Mouse (Mus musculus) erythroblast, embryonic 14.5 days (primary cell): ENCODE data around the gene Usp40. TPM values are rescaled to one million over a fixed set of nuclear protein-coding genes. Genes with fewer than 3 reads are reported as not detected.
"Not testable (repeated sequence)": the region's sequence is repeated elsewhere in the genome, so short reads cannot be mapped to it uniquely, and the experiment has no call there.

ENCODE experiments used
- H3K27me3 ChIP-seq: 2 replicates; pipeline ENCODE4 v1.6.1; 2012; ENCODE audit warnings: inconsistent platforms; ENCODE audit not compliant: control insufficient read depth
- H3K36me3 ChIP-seq: 2 replicates; pipeline ENCODE4 v1.6.1; 2012; ENCODE audit warnings: mild to moderate bottlenecking, inconsistent platforms; ENCODE audit not compliant: control insufficient read depth
- H3K4me1 ChIP-seq: 2 replicates; pipeline ENCODE4 v1.6.1; 2012; ENCODE audit warnings: inconsistent platforms; ENCODE audit not compliant: control insufficient read depth
- H3K4me3 ChIP-seq: replicated peaks from 2 replicates; pipeline ENCODE3; 2012; ENCODE audit warnings: moderate library complexity, mild to moderate bottlenecking, inconsistent platforms
- H3K9me3 ChIP-seq: 2 replicates; pipeline ENCODE4 v1.6.1; 2012; ENCODE audit warnings: low read length, inconsistent platforms, mixed read lengths; ENCODE audit not compliant: control insufficient read depth
- GATA1 ChIP-seq: IDR thresholded peaks from 2 replicates; pipeline ENCODE4 v1.6.1; 2012; ENCODE audit warnings: low read length, inconsistent platforms, mixed read lengths
- TAL1 ChIP-seq: IDR thresholded peaks from 3 replicates; pipeline ENCODE4 v1.6.1; 2012; ENCODE audit warnings: low read length, inconsistent platforms, mixed read lengths
- polyA plus RNA-seq: library from polyadenylated mRNA; stranded (reverse); fragments of >175 nt; gene quantifications from 2 replicates; pipeline ENCODE4 v1.2.3, GENCODE M21; 2012

Gene Usp40
- 0.02 and 0.03 TPM in 2 replicates for polyA plus RNA-seq

DNA sequence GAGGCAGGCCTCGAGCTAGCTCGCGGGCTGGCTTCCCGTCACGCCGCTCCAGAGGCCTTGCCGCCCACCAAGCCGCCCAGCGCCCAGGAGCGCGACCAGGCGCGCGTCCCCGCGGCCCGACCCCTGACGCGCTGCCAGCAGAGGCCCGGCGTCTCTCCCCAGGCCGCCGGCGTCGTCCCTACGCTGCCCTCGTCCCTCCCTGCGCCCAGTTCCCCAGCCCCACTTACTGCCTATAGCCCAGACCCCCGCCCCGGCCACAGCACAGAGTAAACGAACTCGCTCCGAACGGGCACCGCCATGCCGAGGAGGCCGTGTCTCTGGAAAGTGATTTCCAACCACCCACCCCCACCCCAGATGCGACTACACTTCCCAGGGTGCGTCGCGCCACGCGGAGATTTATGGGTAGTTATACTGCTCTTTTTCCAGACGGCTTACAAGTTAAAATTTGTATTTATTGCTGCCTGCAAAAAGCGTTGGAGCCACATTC lies at the start of gene Usp40:
TSS of gene Usp40 (minus strand) at position 341 of the 487 bp plus-strand sequence.
- H3K27me3 ChIP-seq: peaks cover 2% of the 10 kb centered on the region; the same call in 1 of the 2 replicates
- H3K4me1 ChIP-seq: peaks cover 15% of the 10 kb centered on the region
- H3K4me3 ChIP-seq: peak within 1 kb of the TSS; percentile 83
- H3K9me3 ChIP-seq: no peaks in the 10 kb centered on the region
- no peak for TF ChIP-seq TAL1
- TF ChIP-seq GATA1: no peak
- H3K36me3 ChIP-seq: peaks cover 2% of the 10 kb centered on the region

- TF ChIP-seq TAL1 (no peak), GATA1 (no peak)
- no peaks in the 10 kb centered on the region for H3K36me3 ChIP-seq
- H3K27me3 ChIP-seq: no peaks in the 10 kb centered on the region
- H3K4me1 ChIP-seq: no peaks in the 10 kb centered on the region
- no peak within 1 kb of the TSS for H3K4me3 ChIP-seq
- no peaks in the 10 kb centered on the region for H3K9me3 ChIP-seq
Observed at GRCm38 (mm10) chr1:88055088-88055487, 46.7 kb upstream of the Usp40 start, which contains the start of gene Ugt1a10. Ugt1a10 (plus strand) TSS chr1:88055388.

GRCm38 (mm10) chr1:88047408-88047807 lies 39.1 kb upstream of the Usp40 start:
- H3K9me3 ChIP-seq, H3K4me1 ChIP-seq, H3K4me3 ChIP-seq, H3K36me3 ChIP-seq, H3K27me3 ChIP-seq: not testable (repeated sequence)

GRCm38 (mm10) chr1:88044832-88045437 lies 36.6 kb upstream of the Usp40 start:
- not testable (repeated sequence) for H3K36me3 ChIP-seq, H3K9me3 ChIP-seq, H3K27me3 ChIP-seq, H3K4me3 ChIP-seq, H3K4me1 ChIP-seq

DNA sequence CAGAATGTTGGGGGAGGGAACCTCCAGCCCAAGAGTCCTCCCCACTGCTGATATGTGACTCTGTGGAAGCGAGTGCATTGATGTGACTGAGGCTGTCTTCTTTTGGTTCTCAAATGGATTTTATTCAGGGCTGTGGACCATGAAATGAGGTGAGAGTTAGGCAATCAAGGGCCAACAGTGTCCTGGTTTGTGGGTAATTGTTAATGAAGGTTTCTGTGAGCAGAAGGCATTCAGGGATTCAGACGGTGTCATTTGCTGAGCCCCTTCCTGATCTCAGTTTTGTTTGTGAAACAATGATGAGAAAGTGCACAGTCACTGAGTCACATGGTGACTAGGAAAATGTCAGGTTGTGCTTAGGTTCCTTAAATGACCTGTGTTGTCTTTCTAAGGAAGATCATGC lies 34.7 kb upstream of the Usp40 start:
- not testable (repeated sequence) for H3K27me3 ChIP-seq, H3K4me1 ChIP-seq, H3K4me3 ChIP-seq, H3K36me3 ChIP-seq, H3K9me3 ChIP-seq

- H3K9me3 ChIP-seq, H3K27me3 ChIP-seq, H3K36me3 ChIP-seq, H3K4me1 ChIP-seq, H3K4me3 ChIP-seq: not testable (repeated sequence)
Observed at GRCm38 (mm10) chr1:88025244-88025643, 16.9 kb upstream of the Usp40 start.

GRCm38 (mm10) chr1:88015371-88015770 lies 7.0 kb upstream of the Usp40 start:
- Histone ChIP-seq H3K4me1 (no peaks in the 10 kb centered on the region), H3K4me3 (no peak overlapping the region), H3K9me3 (no peaks in the 10 kb centered on the region), H3K27me3 (no peaks in the 10 kb centered on the region), H3K36me3 (no peaks in the 10 kb centered on the region)
- no peak for TF ChIP-seq GATA1
- TF ChIP-seq TAL1: no peak

GRCm38 (mm10) chr1:88014671-88015070 lies 6.3 kb upstream of the Usp40 start:
- no peak for TF ChIP-seq TAL1
- TF ChIP-seq GATA1: no peak

DNA sequence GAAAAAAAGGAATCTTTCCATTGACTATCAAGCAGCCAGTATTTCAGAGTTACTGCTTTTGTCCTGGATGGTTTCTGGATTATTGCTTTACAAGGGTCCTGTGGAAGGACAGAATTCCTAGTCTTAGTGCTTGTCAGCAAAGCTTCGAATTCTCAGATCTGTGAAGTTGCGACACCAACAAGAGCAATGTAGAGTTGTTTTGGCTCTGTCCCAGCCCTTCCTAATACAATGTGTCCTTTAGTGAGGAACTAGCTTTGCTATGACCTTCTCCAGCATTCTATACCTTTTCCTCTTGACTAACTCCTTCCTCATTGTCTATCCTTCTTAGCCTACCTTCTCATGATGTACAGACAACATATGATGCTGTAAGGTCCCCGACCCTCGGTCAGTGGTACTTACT lies 5.8 kb upstream of the Usp40 start:
- H3K9me3 ChIP-seq: no peaks in the 10 kb centered on the region
- TF ChIP-seq TAL1: no peak
- TF ChIP-seq GATA1: no peak

More at GRCm38 (mm10) chr1:88014671-88015070, 6.3 kb upstream of the Usp40 start:
- Histone ChIP-seq H3K9me3 (no peaks in the 10 kb centered on the region), H3K27me3 (peaks cover 2% of the 10 kb centered on the region; the same call in 1 of the 2 replicates), H3K4me3 (no peak overlapping the region), H3K36me3 (no peaks in the 10 kb centered on the region), H3K4me1 (no peaks in the 10 kb centered on the region)

GRCm38 (mm10) chr1:88013726-88014125 lies 5.4 kb upstream of the Usp40 start:
- no peaks in the 10 kb centered on the region for H3K36me3 ChIP-seq
- no peak overlapping the region for H3K4me3 ChIP-seq

More for the DNA sequence above, 5.8 kb upstream of the Usp40 start:
- Histone ChIP-seq H3K4me1 (no peaks in the 10 kb centered on the region), H3K36me3 (no peaks in the 10 kb centered on the region), H3K27me3 (peaks cover 2% of the 10 kb centered on the region; the same call in 1 of the 2 replicates), H3K4me3 (no peak overlapping the region)

More at GRCm38 (mm10) chr1:88013726-88014125, 5.4 kb upstream of the Usp40 start:
- Histone ChIP-seq H3K4me1 (peaks cover 2% of the 10 kb centered on the region), H3K27me3 (peaks cover 2% of the 10 kb centered on the region; the same call in 1 of the 2 replicates), H3K9me3 (no peaks in the 10 kb centered on the region)
- no peak for TF ChIP-seq TAL1
- no peak for TF ChIP-seq GATA1
